Mouse (Mus musculus) lung, postnatal 0 days (tissue): ENCODE results near the gene Snrpd3.

ENCODE experiments used
- CTCF ChIP-seq: IDR thresholded peaks from 2 replicates; pipeline ENCODE4 v1.5.1; 2016; ENCODE audit warnings: antibody characterized with exemption, mild to moderate bottlenecking
- EP300 ChIP-seq: IDR thresholded peaks from 2 replicates; pipeline ENCODE4 v1.6.1; 2016; ENCODE audit warnings: antibody characterized with exemption, mild to moderate bottlenecking, control low read depth

DNA sequence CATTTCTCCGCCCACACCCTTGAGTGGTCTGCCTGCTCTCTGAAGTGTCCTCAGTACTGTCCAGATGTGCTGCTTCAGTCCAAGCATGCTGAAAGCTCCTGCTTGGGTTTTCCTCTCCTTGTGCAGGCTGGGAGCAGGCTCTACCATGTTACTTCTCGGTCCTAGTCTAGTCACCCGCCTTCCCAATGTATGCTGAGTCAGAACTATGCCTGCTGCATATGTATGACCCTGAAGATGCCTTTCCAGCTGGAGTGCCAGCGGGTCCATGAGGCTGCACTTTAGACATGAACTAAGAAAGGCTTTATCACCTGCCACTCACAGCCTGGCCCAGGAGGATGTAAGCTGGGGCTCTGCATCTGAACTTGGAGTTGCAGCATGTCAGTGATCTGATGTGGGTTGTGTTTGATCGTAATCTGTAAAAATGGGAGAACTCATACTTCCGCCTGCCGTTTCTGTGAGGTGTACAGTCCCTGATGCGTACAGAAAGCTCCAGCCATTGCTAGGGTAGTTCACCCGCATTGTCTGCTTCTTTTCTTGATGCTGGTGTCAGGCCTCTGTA lies 14.3 kb downstream of the Snrpd3 start:
- no peak for TF ChIP-seq CTCF
- TF ChIP-seq EP300 = no peak
